Mouse (Mus musculus) testis, adult 2 months (tissue): Measurements from ENCODE around the gene Lipc. TPM values are rescaled to one million over a fixed set of nuclear protein-coding genes. Genes with fewer than 3 reads are reported as not detected.

Experiments used
- H3K27ac ChIP-seq: fragments of 200-500 bp; 2 replicates; pipeline ENCODE4 v1.5.1; 2012; ENCODE audit warnings: low read depth, low read length; ENCODE audit not compliant: control insufficient read depth, insufficient read depth
- H3K27me3 ChIP-seq: fragments of 200-500 bp; 2 replicates; pipeline ENCODE4 v1.6.1; 2012; ENCODE audit warnings: mild to moderate bottlenecking, low read length, moderate library complexity; ENCODE audit not compliant: control insufficient read depth, insufficient read depth
- H3K36me3 ChIP-seq: fragments of 200-500 bp; 2 replicates; pipeline ENCODE4 v1.6.1; 2012; ENCODE audit warnings: mild to moderate bottlenecking, low read length; ENCODE audit not compliant: control insufficient read depth, insufficient read depth
- H3K4me1 ChIP-seq: fragments of 200-500 bp; 2 replicates; pipeline ENCODE4 v1.6.1; 2012; ENCODE audit warnings: low read length; ENCODE audit not compliant: control insufficient read depth, insufficient read depth
- H3K4me3 ChIP-seq: fragments of 200-500 bp; 2 replicates; pipeline ENCODE4 v1.5.1; 2012; ENCODE audit warnings: low read depth, mild to moderate bottlenecking, low read length, moderate library complexity, mixed read lengths; ENCODE audit not compliant: control insufficient read depth
- CTCF ChIP-seq: fragments of 200-500 bp; IDR thresholded peaks from 2 replicates; pipeline ENCODE4 v1.5.1; 2012; ENCODE audit warnings: low read depth, mild to moderate bottlenecking, inconsistent platforms, low read length, moderate library complexity; ENCODE audit not compliant: control insufficient read depth, insufficient read depth, insufficient replicate concordance
- POLR2A ChIP-seq: fragments of 200-500 bp; IDR thresholded peaks from 2 replicates; pipeline ENCODE4 v1.6.1; 2012; ENCODE audit warnings: low read depth, mild to moderate bottlenecking, inconsistent platforms, low read length, moderate library complexity; ENCODE audit not compliant: control insufficient read depth
- polyA plus RNA-seq: library from polyadenylated mRNA; depleted of rRNA; stranded (reverse); fragments of >200 nt; gene quantifications from 2 replicates; pipeline ENCODE4 v1.2.3, GENCODE M21; 2012

The Lipc gene
- polyA plus RNA-seq, 1 experiment: not detected

DNA sequence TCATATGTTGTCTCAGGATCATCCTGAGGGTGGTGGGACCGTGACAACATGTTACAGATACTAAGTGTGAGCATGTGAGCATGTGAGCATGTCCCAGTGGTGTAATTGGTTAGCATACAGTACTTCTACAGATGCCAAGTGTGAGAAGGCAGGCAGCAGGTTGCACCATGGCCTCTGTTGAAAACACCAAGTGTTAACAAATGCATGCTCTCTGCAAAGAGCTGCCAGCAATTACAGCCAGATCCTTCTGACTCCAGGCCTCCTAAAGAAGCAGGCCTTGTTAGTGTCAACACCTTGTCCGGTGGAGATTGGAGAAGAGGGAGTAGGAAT is 36.7 kb downstream of the Lipc start:
- Histone ChIP-seq H3K27ac (no peak overlapping the region), H3K4me3 (no peak overlapping the region), H3K4me1 (peaks cover 3% of the 10 kb centered on the region; the same call in 1 of the 2 replicates), H3K36me3 (no peaks in the 10 kb centered on the region), H3K27me3 (no peaks in the 10 kb centered on the region)
- TF ChIP-seq POLR2A: no peak
- TF ChIP-seq CTCF: no peak

GRCm38 (mm10) chr9:70914659-70915355 is 37.2 kb downstream of the Lipc start:
- Histone ChIP-seq H3K36me3 (no peaks in the 10 kb centered on the region), H3K27ac (no peak overlapping the region), H3K27me3 (no peaks in the 10 kb centered on the region), H3K4me3 (no peak overlapping the region), H3K4me1 (peaks cover 3% of the 10 kb centered on the region; the same call in 1 of the 2 replicates)
- TF ChIP-seq CTCF (no peak), POLR2A (no peak)

GRCm38 (mm10) chr9:70911163-70911562 is 40.9 kb downstream of the Lipc start:
- TF ChIP-seq POLR2A (no peak), CTCF (no peak)
- Histone ChIP-seq H3K36me3 (no peaks in the 10 kb centered on the region), H3K27me3 (no peaks in the 10 kb centered on the region), H3K27ac (no peak overlapping the region), H3K4me3 (no peak overlapping the region), H3K4me1 (peaks cover 3% of the 10 kb centered on the region; the same call in 1 of the 2 replicates)

DNA sequence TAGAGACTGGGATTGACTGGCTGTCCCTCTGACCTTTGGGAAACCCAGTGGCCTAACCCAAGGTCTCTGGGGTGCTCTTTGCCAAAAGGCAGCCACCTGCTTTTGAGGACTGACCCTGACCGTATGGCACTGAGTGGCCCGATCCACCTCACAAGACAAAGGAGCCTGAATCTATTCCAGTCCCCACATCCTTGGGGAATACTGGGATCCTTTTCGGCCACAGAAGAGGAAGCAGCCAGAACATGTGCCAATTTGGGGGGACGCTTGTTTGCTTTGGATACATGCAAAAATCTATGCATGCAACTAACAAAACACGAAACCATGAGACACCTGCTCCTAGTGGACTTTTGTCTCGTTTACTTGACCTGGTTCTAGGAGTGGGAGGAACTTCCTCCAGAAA is 41.7 kb downstream of the Lipc start:
- Histone ChIP-seq H3K4me3 (no peak overlapping the region), H3K4me1 (peaks cover 3% of the 10 kb centered on the region; the same call in 1 of the 2 replicates), H3K27ac (no peak overlapping the region), H3K36me3 (no peaks in the 10 kb centered on the region), H3K27me3 (no peaks in the 10 kb centered on the region)
- no peak for TF ChIP-seq CTCF
- no peak for TF ChIP-seq POLR2A

DNA sequence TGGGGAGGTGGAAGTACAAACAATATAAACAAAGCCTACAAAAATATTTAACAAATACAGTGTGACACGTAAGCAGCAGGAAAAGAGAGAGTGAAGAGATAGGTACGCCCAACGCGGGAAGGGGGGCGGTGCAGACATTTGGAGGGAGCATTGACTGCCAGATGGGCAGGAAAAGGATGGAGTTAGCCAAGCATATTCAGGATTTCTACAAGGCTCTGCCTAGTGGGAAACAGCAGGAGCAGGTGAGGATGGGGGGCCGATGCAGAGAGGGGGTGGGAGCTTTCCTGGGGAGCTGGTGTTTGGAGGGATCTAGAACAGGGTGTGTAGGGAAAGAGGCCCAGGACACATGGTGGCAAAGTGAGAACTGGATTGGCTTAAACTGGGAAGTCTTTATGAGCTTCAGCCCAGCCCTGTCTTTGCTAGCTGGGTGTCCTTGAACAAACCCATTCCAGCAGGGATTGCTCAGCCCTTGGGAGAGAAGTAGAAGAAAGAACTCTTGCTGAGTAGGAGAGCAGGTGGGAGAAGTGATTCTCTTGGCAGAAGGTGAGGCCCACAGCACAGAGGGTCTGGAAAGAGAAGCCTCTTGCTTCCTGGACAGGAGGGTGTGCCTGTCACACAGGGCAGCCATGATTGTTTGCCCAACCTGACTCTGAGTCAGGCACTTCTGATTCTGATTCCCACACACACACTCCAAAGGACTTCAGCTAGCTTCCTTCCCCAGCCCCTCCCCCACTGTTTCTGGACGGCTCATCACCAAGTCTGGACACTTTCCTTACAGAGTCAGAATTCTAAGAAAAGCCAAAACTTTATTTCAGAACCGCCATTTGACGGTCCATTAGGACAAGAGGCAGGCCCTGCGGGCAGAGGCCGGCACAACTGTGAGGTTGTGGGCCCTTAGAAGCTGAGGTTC is 49.0 kb downstream of the Lipc start:
- Histone ChIP-seq H3K4me1 (peaks cover 2% of the 10 kb centered on the region), H3K4me3 (no peak overlapping the region), H3K27ac (no peak overlapping the region), H3K27me3 (no peaks in the 10 kb centered on the region), H3K36me3 (no peaks in the 10 kb centered on the region)
- TF ChIP-seq CTCF (no peak), POLR2A (no peak)

- Histone ChIP-seq H3K36me3 (no peaks in the 10 kb centered on the region), H3K27ac (no peak overlapping the region), H3K4me3 (no peak overlapping the region), H3K4me1 (peaks cover 2% of the 10 kb centered on the region), H3K27me3 (no peaks in the 10 kb centered on the region)
- no peak for TF ChIP-seq POLR2A
- TF ChIP-seq CTCF: no peak
These were observed 57.8 kb downstream of the Lipc start for GRCm38 (mm10) chr9:70894201-70894600.

DNA sequence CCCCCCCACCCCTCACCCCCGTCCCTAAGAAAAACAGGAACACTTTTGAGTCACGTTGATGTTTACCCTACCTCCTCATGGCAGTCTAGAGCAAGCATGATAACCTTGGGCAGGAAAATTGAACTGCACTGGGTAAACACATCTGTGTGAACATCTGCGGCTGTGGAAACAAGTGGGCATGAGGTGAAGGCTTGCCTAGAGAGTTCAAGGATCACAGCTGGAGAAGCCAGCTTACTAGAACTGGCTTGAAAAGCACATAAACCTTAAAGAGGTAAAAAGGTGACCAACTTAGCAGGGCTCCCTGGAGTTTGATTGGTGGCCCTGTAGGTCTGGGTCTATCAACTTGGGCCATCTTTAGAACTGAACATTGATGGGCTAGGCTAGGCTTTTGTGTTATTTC is 58.5 kb downstream of the Lipc start:
- Histone ChIP-seq H3K4me3 (no peak overlapping the region), H3K27me3 (no peaks in the 10 kb centered on the region), H3K36me3 (no peaks in the 10 kb centered on the region), H3K27ac (no peak overlapping the region), H3K4me1 (no peaks in the 10 kb centered on the region; the same call in 1 of the 2 replicates)
- TF ChIP-seq POLR2A (no peak), CTCF (no peak)
